Mouse (Mus musculus): ENCODE measurements at regions not wholly inside any gene's neighbourhood (a gene's known extent, or its start where the extent isn't known, plus 50 kb on each side); places are given as distances from the start of the nearest gene placed in this dataset.

DNA sequence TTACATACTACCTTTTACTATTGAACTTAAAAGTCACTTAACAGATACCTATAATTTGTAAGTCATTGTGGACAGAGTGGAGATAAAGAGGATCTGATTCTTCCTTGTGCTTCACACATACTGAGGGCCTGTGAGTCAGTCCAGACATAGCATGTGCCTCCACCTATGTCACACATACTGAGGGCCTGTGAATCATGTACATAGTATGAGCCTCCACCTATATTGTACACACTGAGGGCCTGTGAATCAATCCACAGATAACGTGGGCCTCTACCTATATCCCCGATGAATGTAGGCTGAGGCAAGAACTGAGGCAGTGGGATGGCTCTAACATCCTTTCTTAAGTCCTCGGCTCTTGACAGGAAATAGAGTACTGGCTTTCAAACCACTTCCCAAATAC, 505.2 kb upstream of the Camk1g start:
- TF ChIP-seq POLR2A (IDR thresholded peaks at IDR 0.05; ENCODE audit: low read depth, low read length): no peak
- TF ChIP-seq CTCF (IDR thresholded peaks at IDR 0.05; ENCODE audit: extremely low read depth, insufficient read depth, insufficient read length, insufficient replicate concordance): no peak
